Comparison of ENCODE assay signal across 10 mouse cellular contexts in genomic region chr9:25152457-25152856, GRCm38 (mm10). TPM values are rescaled to one million over a fixed set of nuclear protein-coding genes. Genes with fewer than 3 reads are reported as not detected.
DNase-seq lines count a peak whose midpoint lies in the region; ATAC-seq and TF ChIP-seq lines count a peak whose summit lies in the region.
"Had no signal": no experiment of that assay in that cellular context is flagged by ENCODE, and none has a peak within 500 bp of the region (broad histone marks: within the 10 kb centered on the region; RNA-seq: fewer than 3 reads in every experiment).

No protein-coding gene starts in this region.

- H3K27ac ChIP-seq in heart, embryonic 14.5 days (replicated peaks in 1 of 2; ENCODE audit: control insufficient read depth in 1 of 2, insufficient read depth in 1 of 2, low read depth in 2 of 2, low read length in 2 of 2): peak overlapping the region; percentile 100
- peak overlapping the region; percentile 74 for H3K27ac ChIP-seq in MEL (ENCODE audit: control insufficient read depth, low read depth, low read length)
- H3K27ac ChIP-seq in hindbrain, embryonic 12.5 days: no peak overlapping the region; the same call in 1 of the 2 replicates
- peak overlapping the region; percentile 98 for H3K27ac ChIP-seq in midbrain, embryonic 10.5 days (replicated peaks)

- H3K79me2 ChIP-seq in MEL (ENCODE audit: control insufficient read depth, insufficient read depth, low read length, poor library complexity): peaks cover 24% of the 10 kb centered on the region

- no peak for TF ChIP-seq EP300 in MEL (IDR thresholded peaks at IDR 0.05; ENCODE audit: low read depth in 1 of 2, low read length in 2 of 2)

- DNase-seq in heart, adult 18-20 months: no peak
- no peak for DNase-seq in MEL (ENCODE audit: low read depth, low spot score)
- no peak for DNase-seq in midbrain, embryonic 10.5 days (ENCODE audit: low spot score)
- DNase-seq in ovary, postnatal 14 days (ENCODE audit: low spot score): no peak
- no peak for DNase-seq in cerebellum, adult 9-11 months
- no peak for DNase-seq in right cerebral cortex, postnatal 36 days (ENCODE audit: low spot score in 2 of 2)
- DNase-seq: embryo, embryonic 11 days; kidney, postnatal 14 days had no signal

- H3K9ac ChIP-seq in heart, embryonic 14.5 days (ENCODE audit: low read length): peak overlapping the region; percentile 96
- peak overlapping the region; percentile 71 for H3K9ac ChIP-seq in MEL (ENCODE audit: control insufficient read depth, low read depth, low read length, poor library complexity, severe bottlenecking)
- peak overlapping the region; percentile 96; the same call in 1 of the 2 replicates for H3K9ac ChIP-seq in hindbrain, embryonic 12.5 days

- TF ChIP-seq RAD21 in MEL (IDR thresholded peaks at IDR 0.05; ENCODE audit: low read depth, low read length): no peak

- no peaks in the 10 kb centered on the region for H3K27me3 ChIP-seq in heart, embryonic 14.5 days (ENCODE audit: control insufficient read depth, insufficient read depth, low read length)
- no peaks in the 10 kb centered on the region for H3K27me3 ChIP-seq in MEL (ENCODE audit: control insufficient read depth in 1 of 2, insufficient read depth in 2 of 2, low read length in 2 of 2)
- no peaks in the 10 kb centered on the region for H3K27me3 ChIP-seq in hindbrain, embryonic 12.5 days
- no peaks in the 10 kb centered on the region for H3K27me3 ChIP-seq in midbrain, embryonic 10.5 days (ENCODE audit: low read depth, poor library complexity, severe bottlenecking)

- peak overlapping the region; percentile 93 for H3K4me2 ChIP-seq in heart, embryonic 14.5 days (ENCODE audit: low read length)
- H3K4me2 ChIP-seq in hindbrain, embryonic 12.5 days (replicated peaks): peak overlapping the region; percentile 85

- 21% methylated on average over 1 of the region's 1 CpGs for WGBS in heart, embryonic 14.5 days
- 7% methylated on average over 1 of the region's 1 CpGs for WGBS in hindbrain, embryonic 12.5 days
- 24% methylated on average over 1 of the region's 1 CpGs for WGBS in midbrain, embryonic 10.5 days

- no peak for TF ChIP-seq POLR2A in MEL (IDR thresholded peaks at IDR 0.05; ENCODE audit: control insufficient read depth in 1 of 2, insufficient read depth in 1 of 2, low read depth in 1 of 2, low read length in 2 of 2, poor library complexity in 1 of 2)

- peaks cover 4 to 28% of the 10 kb centered on the region in 2 experiments; a peak in 3 of 4 replicates for H3K4me1 ChIP-seq in heart, embryonic 14.5 days (ENCODE audit: control insufficient read depth in 2 of 2, insufficient read depth in 2 of 2, low read length in 2 of 2)
- peaks cover 3 to 10% of the 10 kb centered on the region in 2 experiments for H3K4me1 ChIP-seq in MEL (ENCODE audit: control insufficient read depth in 1 of 2, insufficient read depth in 2 of 2, low read length in 2 of 2)
- H3K4me1 ChIP-seq in hindbrain, embryonic 12.5 days: peaks cover 22% of the 10 kb centered on the region
- H3K4me1 ChIP-seq in midbrain, embryonic 10.5 days: peaks cover 37% of the 10 kb centered on the region

- H3K4me3 ChIP-seq in heart, embryonic 14.5 days (ENCODE audit: control insufficient read depth in 1 of 2, insufficient read depth in 1 of 2, low read depth in 1 of 2, low read length in 2 of 2): peak overlapping the region; percentile 88 to 94; a peak in 3 of 4 replicates
- H3K4me3 ChIP-seq in MEL (ENCODE audit: control insufficient read depth in 1 of 2, insufficient read depth in 1 of 2, low read depth in 2 of 2, low read length in 2 of 2): peak overlapping the region; percentile 72 to 94
- H3K4me3 ChIP-seq in hindbrain, embryonic 12.5 days: peak overlapping the region; percentile 96
- peak overlapping the region; percentile 87 for H3K4me3 ChIP-seq in midbrain, embryonic 10.5 days

- no peaks in the 10 kb centered on the region for H3K36me3 ChIP-seq in heart, embryonic 14.5 days (ENCODE audit: control insufficient read depth, insufficient read depth, low read length)
- H3K36me3 ChIP-seq in MEL (ENCODE audit: control insufficient read depth in 1 of 2, insufficient read depth in 2 of 2, low read length in 2 of 2): peaks cover 0 to 29% of the 10 kb centered on the region in 2 experiments; a peak in 2 of 4 replicates
- H3K36me3 ChIP-seq in hindbrain, embryonic 12.5 days: no peaks in the 10 kb centered on the region
- H3K36me3 ChIP-seq in midbrain, embryonic 10.5 days: no peaks in the 10 kb centered on the region

- TF ChIP-seq CTCF in MEL (IDR thresholded peaks at IDR 0.05 in 2 of 3, conservative IDR thresholded peaks at IDR 0.05 in 1 of 3; ENCODE audit: control insufficient read depth in 1 of 3, insufficient read depth in 1 of 3, low read depth in 2 of 3, low read length in 3 of 3, poor library complexity in 1 of 3, severe bottlenecking in 1 of 3): no peak

- no peaks in the 10 kb centered on the region for H3K9me3 ChIP-seq in heart, embryonic 14.5 days (ENCODE audit: control insufficient read depth, low read length)
- H3K9me3 ChIP-seq in MEL (replicated peaks; ENCODE audit: insufficient read depth, low read length): no peaks in the 10 kb centered on the region
- H3K9me3 ChIP-seq in hindbrain, embryonic 12.5 days (replicated peaks): no peaks in the 10 kb centered on the region
- H3K9me3 ChIP-seq in midbrain, embryonic 10.5 days (replicated peaks): no peaks in the 10 kb centered on the region

- no peak for ATAC-seq in heart, embryonic 14.5 days (ENCODE audit: insufficient number of reproducible peaks, insufficient read depth, low FRiP score, low read depth)
- ATAC-seq in hindbrain, embryonic 12.5 days (ENCODE audit: low FRiP score): no peak

TF ChIP-seq in MEL, 35 proteins besides CTCF, POLR2A, EP300 and RAD21:
- TF ChIP-seq MAZ (IDR thresholded peaks at IDR 0.05; ENCODE audit: low read depth, low read length): no peak
- 0 out of 2 replicates have a peak, but pooled peaks have one; percentile 10 for TF ChIP-seq GATA1 (IDR thresholded peaks at IDR 0.05; ENCODE audit: low read depth, low read length)

RNA-seq across cellular contexts. Expression of gene Herpud2, which starts 0.8 kb away (rescaled TPM):
- polyA plus RNA-seq in heart, embryonic 14.5 days (2014; fragmentation: Nextera tagmentation; extraction: Ambion mirVana): 32.4 and 36.7 TPM in 2 replicates
- total RNA-seq in heart, adult 18-20 months (2021): 10 to 100 TPM; 33.0 to 34.9 TPM
- 4.3 and 5.5 TPM in 2 replicates for total RNA-seq in MEL (2012; rRNA removed)
- 10 to 100 TPM in 1 of 2 experiments, not detected in 1; 17.2 TPM for polyA plus RNA-seq in MEL (2012; ENCODE audit: insufficient read depth in 1 of 2, insufficient read length in 2 of 2, low read depth in 1 of 2, low replicate concordance in 2 of 2, missing spikeins in 1 of 2)
- polyA plus RNA-seq in hindbrain, embryonic 12.5 days (2016; fragmentation: Nextera tagmentation; extraction: Ambion mirVana): 43.3 and 48.2 TPM in 2 replicates
- 25.4 and 30.7 TPM in 2 replicates for polyA plus RNA-seq in midbrain, embryonic 10.5 days (2016; fragmentation: Nextera tagmentation; extraction: Ambion mirVana)
